Mouse (Mus musculus) MN1 (cell line): ENCODE measurements around the gene Gm17577.
"Not testable (repeated sequence)": the region's sequence is repeated elsewhere in the genome, so short reads cannot be mapped to it uniquely, and the experiment has no call there.

Experiments
- DNase-seq: peaks from one replicate; pipeline ENCODE4 v3.0.0-alpha.2; 2016; ENCODE audit warnings: low spot score

The Gm17577 gene

GRCm38 (mm10) chrX:123246807-123247206, at the start of gene Gm17577:
Gene Gm17577, minus strand, starts transcription at chrX:123246907.
- not testable (repeated sequence) for DNase-seq

GRCm38 (mm10) chrX:123222381-123222780, 24.3 kb downstream of the Gm17577 start, which contains the start of gene Srsx:
Gene Srsx, minus strand, starts transcription at chrX:123222481.
- not testable (repeated sequence) for DNase-seq
